Mouse (Mus musculus) embryonic stem cell, embryonic (primary cell): ENCODE measurements at regions not wholly inside any gene's neighbourhood (a gene's known extent, or its start where the extent isn't known, plus 50 kb on each side); places are given as distances from the start of the nearest gene placed in this dataset.

Source experiments
- CTCF ChIA-PET, 4 experiments: fragments of 300-600 bp in 2 of 4; fragments of 350-600 bp in 2 of 4; sonication (Branson Sonifier 250); formaldehyde crosslinking; loops; one replicate each; lab custom pipeline; 2022; ENCODE audit warnings: inconsistent platforms in 2 of 4; lab: Charles Lee
- POLR2A ChIA-PET, 4 experiments: fragments of 300-600 bp in 2 of 4; fragments of 350-600 bp in 2 of 4; sonication (Branson Sonifier 250); formaldehyde crosslinking; loops; one replicate each; lab custom pipeline; 2022; ENCODE audit warnings: antibody characterized with exemption in 4 of 4, inconsistent platforms in 1 of 4; lab: Charles Lee

DNA sequence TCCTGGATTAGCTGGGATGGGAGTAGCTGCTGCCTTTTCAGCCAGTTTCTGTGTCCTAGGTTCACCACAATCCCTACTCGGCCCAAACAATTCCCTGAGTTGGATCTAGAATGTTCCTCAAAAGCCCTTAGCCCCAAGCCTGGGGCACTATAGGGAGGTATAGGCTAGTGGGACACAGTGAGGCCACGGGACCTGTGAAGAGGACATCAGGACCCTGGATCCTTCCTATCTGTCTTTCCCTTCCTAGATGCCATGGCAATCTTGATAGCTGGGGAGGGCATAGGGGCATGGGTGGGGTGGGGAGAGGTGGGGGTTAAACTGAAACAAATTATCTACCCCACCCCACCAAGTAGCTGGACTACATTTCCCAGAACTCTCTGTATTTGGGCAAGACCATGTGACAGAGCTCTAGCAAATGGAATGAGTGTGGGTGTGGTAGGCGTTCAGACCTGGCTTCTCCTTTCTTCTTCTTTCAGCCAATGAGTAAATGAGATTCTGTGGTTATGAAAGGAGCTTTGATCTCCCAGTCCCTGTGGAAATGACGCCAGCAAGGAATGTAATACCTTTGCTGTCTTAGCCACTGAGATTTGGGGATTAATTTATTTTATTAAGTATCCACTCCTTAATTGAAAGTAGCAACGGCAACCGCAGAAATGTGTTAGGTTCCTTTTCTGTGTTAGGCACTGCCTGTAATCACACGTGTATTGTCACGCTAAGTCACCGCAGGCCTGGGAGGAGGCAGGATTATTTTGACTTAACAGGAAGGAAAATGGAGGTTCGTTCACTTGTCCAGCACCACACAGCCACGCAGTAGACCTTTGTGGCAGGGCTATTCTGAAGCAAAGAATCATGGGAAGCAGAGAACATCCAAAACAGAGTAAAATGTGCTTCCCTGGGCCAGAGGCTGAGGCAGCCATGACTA, 246.6 kb downstream of the Cbln1 start:
- POLR2A ChIA-PET, result interaction anchor here in 2 of 4 experiments (0.6 to 0.9 kb wide), 2 partner anchors 25 to 251 kb away, joined by 3 to 9 read pairs; no protein-coding TSS in a partner anchor

GRCm38 (mm10) chr8:87220581-87220980, 251.8 kb downstream of the Cbln1 start:
- POLR2A ChIA-PET, result no interaction called here

More for the DNA sequence above, 246.6 kb downstream of the Cbln1 start:
- CTCF ChIA-PET, result interaction anchor here in 1 of 4 experiments (1.1 kb wide), 1 partner anchor 311 kb away, joined by 6 read pairs; no protein-coding TSS in a partner anchor

GRCm38 (mm10) chr8:87218956-87219482, 253.4 kb downstream of the Cbln1 start:
- ChIA-PET CTCF (interaction anchor here (0.5 to 2.4 kb wide), 17 partner anchors 10 to 814 kb away, joined by 3 to 15 read pairs (median 4); no protein-coding TSS in a partner anchor), POLR2A (interaction anchor here in 1 of 4 experiments (0.7 kb wide), 1 partner anchor 115 kb away, joined by 3 read pairs; no protein-coding TSS in a partner anchor)

More at GRCm38 (mm10) chr8:87220581-87220980, 251.8 kb downstream of the Cbln1 start:
- CTCF ChIA-PET, result interaction anchor here in 2 of 4 experiments (0.5 to 2.4 kb wide), 3 partner anchors 95 to 317 kb away, joined by 3 to 13 read pairs (median 3); no protein-coding TSS in a partner anchor

- ChIA-PET POLR2A (interaction anchor here in 1 of 4 experiments (0.7 kb wide), 1 partner anchor 426 kb away, joined by 4 read pairs; no protein-coding TSS in a partner anchor), CTCF (interaction anchor here in 1 of 4 experiments (0.6 kb wide), 1 partner anchor 68 kb away, joined by 3 read pairs; no protein-coding TSS in a partner anchor)
These were observed 257.4 kb downstream of the Cbln1 start for GRCm38 (mm10) chr8:87214962-87215361.

- ChIA-PET POLR2A (interaction anchor here in 1 of 4 experiments (0.5 kb wide), 1 partner anchor 10 kb away, joined by 3 read pairs; no protein-coding TSS in a partner anchor), CTCF (interaction anchor here in 1 of 4 experiments (0.6 kb wide), 1 partner anchor 1484 kb away, joined by 5 read pairs; no protein-coding TSS in a partner anchor)
These were observed 261.9 kb downstream of the Cbln1 start for GRCm38 (mm10) chr8:87210546-87210945.

- POLR2A ChIA-PET, result no interaction called here
These were observed 263.1 kb downstream of the Cbln1 start for GRCm38 (mm10) chr8:87209295-87209694.

DNA sequence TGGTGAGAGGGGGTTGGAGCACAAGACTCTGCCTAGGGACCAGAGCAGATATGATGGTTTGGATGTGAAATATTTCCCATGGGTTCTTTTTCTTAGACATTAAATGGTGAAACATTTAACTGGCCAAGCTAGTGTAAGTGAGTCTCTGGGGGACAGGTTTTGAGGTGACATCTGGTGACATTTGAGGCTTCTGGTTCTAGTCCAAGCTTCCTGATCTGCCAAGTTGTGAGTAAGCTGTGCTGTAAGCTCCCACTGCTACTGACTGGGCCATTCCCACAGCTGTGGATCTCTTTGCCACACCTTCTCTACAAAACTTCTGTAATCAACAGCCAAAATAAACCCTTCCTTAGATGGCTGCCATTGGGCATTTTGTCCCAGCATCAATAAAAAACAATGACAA, 264.4 kb downstream of the Cbln1 start:
- POLR2A ChIA-PET, result no interaction called here
- CTCF ChIA-PET, result interaction anchor here in 1 of 4 experiments (1.4 kb wide), 1 partner anchor 329 kb away, joined by 4 read pairs; no protein-coding TSS in a partner anchor

More at GRCm38 (mm10) chr8:87209295-87209694, 263.1 kb downstream of the Cbln1 start:
- CTCF ChIA-PET, result no interaction called here

GRCm38 (mm10) chr8:87202639-87203160, 269.7 kb downstream of the Cbln1 start:
- CTCF ChIA-PET, result no interaction called here

DNA sequence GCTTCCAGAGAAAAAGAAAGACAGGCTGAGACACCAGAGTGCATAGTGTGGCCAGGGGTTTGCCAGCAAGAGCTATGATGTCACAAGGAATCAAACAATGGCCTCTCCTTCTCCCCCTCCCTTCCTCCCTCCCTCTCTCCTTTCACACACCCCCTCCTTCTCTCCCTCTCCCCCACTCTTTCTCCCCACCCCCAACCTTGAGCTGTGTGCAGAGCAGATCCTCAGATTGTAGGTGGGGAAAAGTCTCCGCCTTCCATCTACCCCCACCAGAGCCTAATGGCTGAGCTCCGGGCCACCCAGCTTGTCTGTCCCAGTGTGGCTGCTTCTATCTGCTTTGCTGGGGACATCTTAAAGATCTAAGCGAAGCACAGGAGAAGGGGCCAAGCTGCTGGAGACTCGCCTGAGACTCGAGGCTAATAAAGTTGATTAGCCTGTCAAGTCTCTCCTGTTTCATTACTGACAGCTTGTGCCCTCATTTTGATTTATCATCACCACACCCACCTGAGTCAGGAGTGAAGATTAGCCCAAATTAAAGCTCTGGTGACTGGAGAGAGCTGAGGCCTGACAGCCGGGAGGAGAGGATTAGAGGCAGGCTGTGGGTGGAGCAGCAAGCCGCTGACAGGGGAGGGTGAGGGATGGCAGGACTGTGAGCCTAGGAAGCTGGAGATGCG, 272.8 kb downstream of the Cbln1 start:
- ChIA-PET CTCF (interaction anchor here in 3 of 4 experiments (0.7 to 1.2 kb wide), 3 partner anchors 266 to 337 kb away, joined by 3 to 4 read pairs (median 3); no protein-coding TSS in a partner anchor), POLR2A (interaction anchor here in 2 of 4 experiments (0.8 to 1.4 kb wide), 2 partner anchors 43 to 266 kb away, joined by 4 to 8 read pairs; no protein-coding TSS in a partner anchor)

More at GRCm38 (mm10) chr8:87202639-87203160, 269.7 kb downstream of the Cbln1 start:
- POLR2A ChIA-PET, result interaction anchor here in 1 of 4 experiments (0.6 kb wide), 1 partner anchor 26 kb away, joined by 3 read pairs; no protein-coding TSS in a partner anchor

GRCm38 (mm10) chr8:87197867-87198536, 274.4 kb downstream of the Cbln1 start:
- POLR2A ChIA-PET, result no interaction called here

GRCm38 (mm10) chr8:87197000-87197399, 275.4 kb downstream of the Cbln1 start:
- CTCF ChIA-PET, result interaction anchor here in 3 of 4 experiments (0.6 to 1.0 kb wide), 3 partner anchors 9 to 162 kb away, joined by 3 to 4 read pairs (median 3); no protein-coding TSS in a partner anchor

More at GRCm38 (mm10) chr8:87197867-87198536, 274.4 kb downstream of the Cbln1 start:
- CTCF ChIA-PET, result interaction anchor here in 3 of 4 experiments (0.6 to 1.0 kb wide), 3 partner anchors 8 to 163 kb away, joined by 3 to 4 read pairs (median 3); no protein-coding TSS in a partner anchor

DNA sequence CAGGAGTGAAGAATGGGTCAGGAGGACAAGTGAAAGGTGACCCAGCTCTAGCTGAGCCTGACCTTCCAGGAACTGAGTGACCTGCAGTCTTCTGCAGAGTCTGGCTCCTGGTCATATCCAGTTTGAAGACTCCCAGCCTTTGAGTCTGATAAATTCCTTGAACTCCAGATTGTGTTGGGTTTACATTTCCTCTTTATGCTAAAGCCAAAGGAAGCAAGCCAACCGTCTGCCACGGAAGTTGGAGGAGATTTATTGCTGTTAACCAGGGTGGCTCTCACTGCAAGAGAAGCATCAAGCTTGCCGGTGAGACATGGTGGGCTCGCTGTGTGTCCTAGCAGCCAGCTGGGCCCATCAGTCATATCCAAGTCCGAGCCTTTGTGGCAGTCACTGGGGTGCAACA, 276.4 kb downstream of the Cbln1 start:
- CTCF ChIA-PET, result no interaction called here

More at GRCm38 (mm10) chr8:87197000-87197399, 275.4 kb downstream of the Cbln1 start:
- POLR2A ChIA-PET, result interaction anchor here in 1 of 4 experiments (0.6 kb wide), 1 partner anchor 295 kb away, joined by 8 read pairs; no protein-coding TSS in a partner anchor

DNA sequence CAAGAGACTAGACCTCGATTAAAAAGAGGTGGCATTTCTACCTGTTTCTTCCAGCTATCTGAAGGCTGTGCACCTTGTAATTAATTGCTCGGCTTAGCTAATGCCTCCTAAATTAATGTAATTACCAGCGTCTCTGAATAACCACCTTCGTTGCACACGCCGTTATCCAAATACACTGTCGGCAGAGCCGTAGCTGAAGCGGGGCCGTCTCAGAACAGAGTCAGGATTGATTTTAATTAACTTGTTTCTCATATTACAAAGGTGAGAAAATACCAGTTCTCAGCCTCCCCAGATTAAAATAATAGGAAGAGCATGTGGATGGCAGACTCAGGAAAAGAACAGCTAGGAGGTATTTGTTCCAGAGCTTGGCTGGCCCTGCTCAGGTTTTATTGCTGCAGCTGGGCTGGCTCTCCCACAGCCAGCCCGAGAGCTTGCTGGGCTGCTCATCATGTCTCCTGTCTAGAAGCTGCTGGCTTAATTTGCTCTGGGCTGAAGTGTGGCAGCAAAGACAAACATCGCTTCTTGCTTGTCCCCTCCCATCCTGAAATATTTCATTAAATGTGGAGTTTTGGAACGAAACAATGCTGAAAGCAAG, 282.5 kb downstream of the Cbln1 start:
- POLR2A ChIA-PET, result no interaction called here

More for the DNA sequence above, 276.4 kb downstream of the Cbln1 start:
- POLR2A ChIA-PET, result no interaction called here

DNA sequence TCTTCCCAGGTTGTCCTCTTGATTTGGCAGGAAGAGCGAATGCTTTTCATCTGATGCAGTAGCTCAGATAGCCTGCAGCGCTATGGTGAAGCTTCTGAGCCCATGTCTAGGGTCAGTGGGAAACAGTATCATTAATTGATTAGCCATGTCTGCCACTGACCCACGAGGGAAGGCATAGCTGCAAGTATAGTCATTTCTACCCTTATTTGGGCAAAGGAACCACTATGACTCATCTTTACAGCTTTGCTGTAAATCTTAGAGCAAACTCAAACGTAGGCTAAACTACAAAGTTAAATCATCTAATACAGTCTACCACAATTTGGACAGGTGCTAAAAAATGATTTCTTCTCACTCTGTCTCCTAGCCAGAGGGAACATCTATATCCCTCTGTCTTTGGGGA, 289.5 kb downstream of the Cbln1 start:
- POLR2A ChIA-PET, result interaction anchor here in 1 of 4 experiments (0.6 kb wide), 1 partner anchor 11 kb away, joined by 5 read pairs; no protein-coding TSS in a partner anchor
- CTCF ChIA-PET, result interaction anchor here in 2 of 4 experiments (0.6 to 0.7 kb wide), 3 partner anchors 23 to 882 kb away, joined by 3 to 4 read pairs (median 3); no protein-coding TSS in a partner anchor

More for the DNA sequence above, 282.5 kb downstream of the Cbln1 start:
- CTCF ChIA-PET, result no interaction called here

- CTCF ChIA-PET, result interaction anchor here in 2 of 4 experiments (0.5 to 0.6 kb wide), 2 partner anchors 262 to 930 kb away, joined by 3 to 5 read pairs; no protein-coding TSS in a partner anchor
- POLR2A ChIA-PET, result no interaction called here
These were observed 293.5 kb upstream of the N4bp1 start for GRCm38 (mm10) chr8:87178561-87178960.

GRCm38 (mm10) chr8:87177620-87178019, 292.6 kb upstream of the N4bp1 start:
- ChIA-PET CTCF (no interaction called here), POLR2A (no interaction called here)
